Mouse (Mus musculus) cortical plate, adult 2 months (tissue): ENCODE measurements around the gene Kcnmb2. TPM values are rescaled to one million over a fixed set of nuclear protein-coding genes. Genes with fewer than 3 reads are reported as not detected.

Experiments used
- H3K27ac ChIP-seq: fragments of 200-500 bp; 2 replicates; pipeline ENCODE4 v1.5.1; 2012; ENCODE audit warnings: low read length, control low read depth, inconsistent platforms; ENCODE audit not compliant: insufficient read depth
- H3K4me1 ChIP-seq: fragments of 200-500 bp; 2 replicates; pipeline ENCODE4 v1.6.1; 2011; ENCODE audit warnings: low read length; ENCODE audit not compliant: control insufficient read depth, insufficient read depth
- H3K4me3 ChIP-seq: fragments of 200-500 bp; 2 replicates; pipeline ENCODE4 v1.5.1; 2011; ENCODE audit warnings: mild to moderate bottlenecking, low read length, control low read depth; ENCODE audit not compliant: insufficient read depth
- CTCF ChIP-seq: fragments of 200-500 bp; IDR thresholded peaks from 2 replicates; pipeline ENCODE4 v1.5.1; 2011; ENCODE audit warnings: mild to moderate bottlenecking, control low read depth, low read length; ENCODE audit not compliant: insufficient read depth; ENCODE audit errors: extremely low read depth
- POLR2A ChIP-seq: fragments of 200-500 bp; IDR thresholded peaks from 2 replicates; pipeline ENCODE4 v1.6.1; 2011; ENCODE audit warnings: mild to moderate bottlenecking, low read length, control low read depth; ENCODE audit not compliant: insufficient read depth; ENCODE audit errors: extremely low read depth
- polyA plus RNA-seq: library from polyadenylated mRNA; depleted of rRNA; stranded (reverse); fragments of >200 nt; gene quantifications from 2 replicates; pipeline ENCODE4 v1.2.3, GENCODE M21; 2012

The Kcnmb2 gene
- polyA plus RNA-seq, 1 experiment: 1.2 TPM

DNA sequence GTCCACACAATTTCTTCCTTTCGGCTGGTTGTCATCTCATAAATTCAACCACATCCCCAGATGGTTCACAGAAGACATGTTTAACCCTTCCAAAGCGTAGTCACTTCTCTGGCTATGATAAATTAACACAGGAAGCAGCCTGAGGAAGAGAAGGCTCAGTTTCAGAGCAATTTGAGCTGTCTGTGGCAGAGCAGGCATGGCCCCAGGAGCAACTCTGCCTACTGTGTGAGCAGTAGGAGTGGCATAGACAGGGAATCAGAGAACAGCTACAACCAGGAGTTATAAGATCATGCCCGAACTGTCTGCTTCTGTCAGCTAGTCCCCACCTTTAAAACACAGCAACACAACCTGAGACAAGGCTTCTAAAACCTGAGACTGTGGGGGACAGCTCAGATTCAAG, 219.4 kb downstream of the Kcnmb2 start:
- no peaks in the 10 kb centered on the region for H3K4me1 ChIP-seq
- TF ChIP-seq CTCF (no peak), POLR2A (no peak)
- no peak overlapping the region for H3K4me3 ChIP-seq
- no peak overlapping the region for H3K27ac ChIP-seq

DNA sequence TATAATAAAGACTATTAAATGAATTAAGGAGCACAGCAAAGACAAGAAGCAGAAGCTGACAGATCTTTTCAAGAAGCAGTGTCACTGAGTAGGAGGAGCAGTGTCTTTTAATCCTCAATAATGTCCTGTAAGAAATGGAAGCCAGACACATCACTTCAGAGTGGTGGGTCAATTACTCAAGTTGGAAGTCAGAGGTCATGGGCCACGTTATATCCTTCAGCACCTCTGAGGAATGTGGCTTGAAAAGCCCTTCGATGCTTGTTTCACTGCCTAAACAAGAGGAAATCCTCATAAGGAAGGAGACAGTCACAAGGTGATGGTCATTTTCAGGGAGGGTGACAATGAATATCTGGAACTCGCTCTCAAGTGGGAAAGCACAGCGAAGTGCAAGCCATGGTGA, 223.1 kb downstream of the Kcnmb2 start:
- Histone ChIP-seq H3K4me1 (no peaks in the 10 kb centered on the region), H3K4me3 (no peak overlapping the region), H3K27ac (no peak overlapping the region)
- TF ChIP-seq CTCF (no peak), POLR2A (no peak)

DNA sequence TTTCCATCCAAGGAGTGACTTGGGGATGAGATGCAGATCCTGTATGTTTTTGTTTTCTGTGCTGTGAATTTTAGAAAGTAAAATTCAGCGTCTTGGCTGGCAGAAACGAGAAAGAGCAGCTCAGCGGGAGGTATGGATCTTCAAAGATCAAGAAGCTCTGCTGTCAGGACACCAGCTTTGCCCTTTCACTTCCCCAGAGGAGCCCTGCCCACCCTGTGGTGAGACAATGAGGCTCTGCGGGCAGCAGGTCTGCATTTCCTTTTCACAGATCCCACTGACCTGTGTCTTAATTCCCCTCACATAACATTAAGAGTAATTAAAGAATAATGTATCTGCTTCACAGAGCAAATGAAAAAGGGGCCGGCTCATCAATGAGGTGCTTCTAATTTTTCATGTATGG, 226.1 kb downstream of the Kcnmb2 start:
- Histone ChIP-seq H3K27ac (no peak overlapping the region), H3K4me1 (no peaks in the 10 kb centered on the region)
- TF ChIP-seq POLR2A (no peak), CTCF (no peak)

DNA sequence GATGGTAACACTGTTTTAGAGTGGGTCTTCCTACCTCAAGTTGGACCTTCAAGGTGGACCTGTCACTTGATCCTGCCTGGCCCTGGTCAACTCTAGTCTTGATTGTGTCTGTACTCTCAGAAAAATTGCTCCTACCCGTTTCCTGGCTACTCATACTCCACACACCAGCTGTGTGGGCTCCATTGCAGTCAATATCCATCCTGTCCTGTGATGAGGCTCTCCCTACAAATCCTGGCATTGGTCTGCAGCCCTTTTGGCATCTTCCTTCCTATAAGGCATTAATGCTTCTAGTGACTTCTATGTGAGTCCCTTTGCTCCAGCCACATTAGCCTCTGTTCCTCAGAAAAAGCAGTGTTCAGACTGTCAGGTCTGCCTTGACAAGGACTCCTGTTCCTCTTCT, 228.4 kb downstream of the Kcnmb2 start:
- Histone ChIP-seq H3K4me1 (no peaks in the 10 kb centered on the region), H3K27ac (no peak overlapping the region), H3K4me3 (no peak overlapping the region)
- TF ChIP-seq CTCF (no peak), POLR2A (no peak)

More for the DNA sequence above, 226.1 kb downstream of the Kcnmb2 start:
- no peak overlapping the region for H3K4me3 ChIP-seq

DNA sequence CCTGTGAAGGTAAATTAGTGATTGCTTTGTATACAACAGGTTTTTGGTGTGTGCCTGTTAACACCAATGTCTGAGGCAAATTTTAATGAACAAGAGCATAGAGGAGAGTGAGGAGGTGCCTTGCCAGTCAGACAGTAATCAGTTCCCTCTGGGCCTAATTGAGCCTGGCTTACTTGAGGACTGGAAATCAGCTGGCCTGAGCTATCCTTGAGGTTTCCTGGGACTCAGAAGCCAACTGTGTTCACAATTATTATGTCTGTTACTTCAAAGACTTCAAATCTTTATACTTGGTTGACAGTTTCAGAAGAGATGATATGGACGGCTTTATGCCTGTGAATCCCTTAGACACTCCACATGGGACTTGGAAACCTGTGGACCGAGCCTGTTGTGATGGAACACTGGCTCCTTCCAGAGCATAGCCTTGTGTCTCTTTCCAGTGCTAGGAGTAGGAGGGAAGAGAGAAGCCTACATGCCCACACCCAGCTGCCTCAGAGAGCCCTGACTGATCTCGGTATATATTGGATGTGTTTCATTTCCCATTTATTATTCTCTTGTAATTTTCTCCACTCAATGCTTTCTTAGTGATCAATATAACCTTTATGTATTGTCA, 230.2 kb downstream of the Kcnmb2 start:
- no peak for TF ChIP-seq CTCF
- TF ChIP-seq POLR2A: no peak
- no peak overlapping the region for H3K4me3 ChIP-seq
- H3K4me1 ChIP-seq: no peaks in the 10 kb centered on the region
- no peak overlapping the region for H3K27ac ChIP-seq

DNA sequence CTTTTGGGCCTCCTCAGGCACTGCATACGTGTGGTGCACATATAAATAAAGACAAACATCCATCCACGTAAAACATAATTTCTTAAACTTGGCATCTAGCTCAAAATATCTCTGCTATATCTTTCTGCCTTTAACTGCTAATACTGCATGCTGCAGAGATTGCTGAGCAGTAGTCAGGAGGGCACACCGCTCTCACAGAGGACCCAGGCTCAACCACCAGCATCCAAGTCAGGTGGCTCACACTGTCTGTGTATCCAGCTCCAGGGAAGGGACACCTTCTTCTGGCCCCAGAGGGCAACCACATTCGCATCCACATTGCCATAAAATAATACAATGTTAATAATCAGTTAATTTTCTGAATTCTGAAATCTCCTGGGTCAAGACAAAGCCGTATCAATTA, 241.9 kb downstream of the Kcnmb2 start:
- H3K27ac ChIP-seq: no peak overlapping the region
- H3K4me3 ChIP-seq: no peak overlapping the region
- H3K4me1 ChIP-seq: no peaks in the 10 kb centered on the region
- TF ChIP-seq CTCF (no peak), POLR2A (no peak)

DNA sequence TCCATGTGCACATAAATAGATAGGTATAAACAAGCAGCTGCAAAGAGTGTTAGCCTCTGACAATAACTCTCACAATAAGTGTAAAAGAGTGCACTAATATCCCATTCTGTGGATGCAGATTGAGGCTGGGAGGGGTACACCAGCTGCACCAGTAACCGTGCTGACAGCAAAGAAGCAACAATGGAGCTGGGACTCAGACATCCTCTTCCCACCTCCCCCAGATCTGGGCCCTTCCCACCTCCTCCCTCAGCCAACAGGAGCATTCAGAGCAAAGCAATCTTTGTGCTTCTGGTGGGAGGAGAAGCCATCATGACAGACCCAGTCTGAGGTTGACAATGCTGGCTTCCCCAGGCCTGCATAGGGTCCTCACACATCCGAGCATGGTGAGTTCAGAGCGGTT, 242.3 kb downstream of the Kcnmb2 start:
- Histone ChIP-seq H3K27ac (no peak overlapping the region), H3K4me1 (no peaks in the 10 kb centered on the region), H3K4me3 (no peak overlapping the region)
- no peak for TF ChIP-seq CTCF
- no peak for TF ChIP-seq POLR2A

DNA sequence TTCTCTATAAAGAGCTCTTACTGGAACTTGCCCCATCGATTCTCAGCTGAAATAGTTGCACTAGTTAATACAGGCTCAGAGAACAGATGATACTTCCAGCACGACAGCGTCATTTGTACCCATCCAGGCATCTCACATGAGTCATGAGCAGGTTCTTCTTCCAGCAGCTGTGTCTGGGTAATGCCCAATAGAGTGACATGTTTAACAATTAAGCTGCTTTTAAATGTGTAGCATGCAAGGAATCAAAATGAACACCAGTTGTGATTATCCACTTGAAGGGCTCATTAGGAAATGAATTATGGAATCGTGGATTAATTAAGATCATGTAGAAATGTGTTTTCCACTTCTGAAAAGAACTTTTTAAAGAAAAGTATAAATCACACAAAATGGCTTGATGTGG, 245.4 kb downstream of the Kcnmb2 start:
- TF ChIP-seq CTCF (no peak), POLR2A (no peak)
- no peaks in the 10 kb centered on the region for H3K4me1 ChIP-seq
- no peak overlapping the region for H3K4me3 ChIP-seq
- no peak overlapping the region for H3K27ac ChIP-seq

DNA sequence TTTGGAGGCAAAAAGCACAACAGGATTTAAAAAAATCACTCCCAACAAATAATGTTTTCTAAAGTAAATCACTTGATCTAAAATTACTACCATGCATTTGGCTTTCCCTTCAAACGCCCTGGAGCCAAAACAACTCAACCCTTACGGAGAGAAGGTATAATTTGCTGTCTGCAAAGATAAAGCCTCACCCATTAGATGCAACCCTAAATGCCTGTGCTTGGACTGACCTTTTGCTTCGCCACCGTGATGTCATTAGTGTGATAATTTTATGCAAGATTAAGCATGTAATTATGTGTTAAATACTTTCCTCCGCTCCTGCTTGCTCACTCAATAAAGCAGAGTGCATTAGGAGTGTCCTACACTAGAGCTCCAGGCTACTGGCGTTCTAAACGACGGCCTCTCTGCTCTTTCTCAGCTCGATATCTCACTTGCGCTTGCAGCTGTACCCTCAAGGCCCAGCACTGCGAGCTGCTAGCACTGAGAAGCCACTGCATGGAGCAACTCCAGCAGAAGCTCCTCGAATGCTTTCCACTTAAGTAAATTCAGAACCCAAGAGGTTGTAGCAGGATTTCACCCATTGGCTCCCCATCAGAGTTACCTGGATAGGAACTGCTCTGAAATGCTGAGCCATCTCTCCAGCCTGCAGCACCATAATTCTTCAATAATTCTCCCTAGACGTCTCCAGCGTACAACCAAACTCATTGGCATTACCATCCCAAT, 247.7 kb downstream of the Kcnmb2 start:
- Histone ChIP-seq H3K4me3 (no peak overlapping the region), H3K4me1 (no peaks in the 10 kb centered on the region), H3K27ac (no peak overlapping the region)
- no peak for TF ChIP-seq CTCF
- TF ChIP-seq POLR2A: no peak

DNA sequence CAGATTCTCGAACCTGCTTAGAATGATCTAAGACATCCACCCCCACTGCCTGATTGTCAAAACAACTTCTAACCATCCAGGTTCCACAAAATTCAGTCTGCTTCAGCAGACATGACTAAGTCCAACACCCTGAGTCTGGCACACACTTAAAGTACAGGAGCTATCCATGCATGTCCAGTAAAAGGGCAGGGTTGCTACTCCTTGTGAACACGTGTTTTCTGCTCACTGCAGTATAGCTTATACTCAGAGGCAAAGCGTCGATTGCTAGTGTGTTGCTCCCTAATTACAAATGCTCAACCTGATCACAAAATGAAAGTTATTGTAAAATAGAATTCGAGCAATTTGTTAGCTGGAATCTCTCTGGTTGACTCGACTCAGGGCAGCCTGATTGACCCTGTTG, 278.2 kb downstream of the Kcnmb2 start:
- TF ChIP-seq POLR2A: no peak
- no peak for TF ChIP-seq CTCF
- no peak overlapping the region for H3K4me3 ChIP-seq
- no peaks in the 10 kb centered on the region for H3K4me1 ChIP-seq
- H3K27ac ChIP-seq: no peak overlapping the region
